Mouse (Mus musculus): ENCODE data around the gene Elavl2.
"Not testable (repeated sequence)": the region's sequence is repeated elsewhere in the genome, so short reads cannot be mapped to it uniquely, and the experiment has no call there.

Elavl2 gene

GRCm38 (mm10) chr4:91334177-91334576 lies 66.4 kb downstream of the Elavl2 start:
- DNase-seq (ENCODE audit: low read depth) = no peak

- DNase-seq (ENCODE audit: low read depth) = no peak
These were observed 89.8 kb downstream of the Elavl2 start for GRCm38 (mm10) chr4:91310801-91311200.

DNA sequence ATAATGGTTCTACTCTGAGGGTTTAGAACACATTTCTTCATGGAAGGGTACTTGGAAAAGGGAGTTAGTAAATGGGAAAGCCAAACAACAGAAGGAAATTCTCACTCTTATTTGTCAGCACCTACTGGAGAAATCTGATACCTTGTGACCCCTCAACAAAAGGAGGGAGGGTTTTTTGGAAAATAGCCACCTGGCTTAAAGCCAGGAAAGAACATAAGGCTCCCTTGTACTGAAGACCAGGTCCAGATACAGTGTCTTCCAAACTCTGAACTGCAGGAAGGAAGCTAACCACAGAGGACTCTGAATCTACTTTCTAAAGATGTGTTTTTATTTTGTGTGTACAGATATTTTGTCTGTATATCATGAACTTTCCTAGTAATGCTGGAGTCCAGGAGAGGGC lies 102.9 kb downstream of the Elavl2 start:
- DNase-seq (ENCODE audit: low read depth) = peak; percentile 46

GRCm38 (mm10) chr4:91295317-91295716 lies 105.3 kb downstream of the Elavl2 start:
- DNase-seq (ENCODE audit: low read depth) = peak; percentile 17

DNA sequence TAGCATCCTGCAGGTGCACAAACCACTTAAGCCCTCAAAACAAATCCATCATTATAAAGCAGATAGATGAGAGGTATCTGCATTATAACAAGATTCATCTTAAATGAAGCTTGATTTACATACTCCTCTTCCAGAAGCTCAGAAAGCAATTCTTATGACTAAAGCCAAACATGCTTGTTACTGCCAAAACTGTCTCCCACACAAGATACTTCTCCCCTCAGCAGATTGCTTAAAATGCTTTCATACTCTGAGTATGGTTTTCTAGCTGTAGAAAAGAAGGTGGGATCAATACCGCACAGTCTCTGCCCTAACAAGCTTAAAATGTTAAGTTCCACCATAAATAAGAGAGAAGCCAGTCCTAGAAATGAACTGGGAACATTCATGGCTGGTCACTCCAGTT lies 109.1 kb downstream of the Elavl2 start:
- DNase-seq (ENCODE audit: low read depth) = no peak

DNA sequence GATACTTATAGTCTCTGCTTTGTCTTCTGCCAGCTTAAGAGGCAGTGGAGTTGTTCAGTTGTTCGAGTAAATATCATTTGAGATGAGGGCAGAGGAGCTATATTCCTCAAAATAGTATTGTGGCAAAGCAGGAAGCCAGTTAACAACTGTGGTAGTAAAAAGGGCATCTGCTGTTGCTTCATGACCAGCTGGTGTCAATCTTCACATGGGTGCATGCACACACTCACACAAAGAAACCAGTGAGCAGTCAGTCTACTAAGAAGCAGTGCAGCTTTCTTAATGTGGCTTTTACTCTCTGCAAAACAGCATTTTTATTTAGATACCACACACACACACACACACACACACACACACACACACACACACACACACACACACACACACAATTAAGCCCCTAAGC lies 110.2 kb downstream of the Elavl2 start:
- no peak for DNase-seq (ENCODE audit: low read depth)

- peak; percentile 64 for DNase-seq (ENCODE audit: low read depth)
These were observed 111.4 kb downstream of the Elavl2 start for GRCm38 (mm10) chr4:91289151-91289550.

DNA sequence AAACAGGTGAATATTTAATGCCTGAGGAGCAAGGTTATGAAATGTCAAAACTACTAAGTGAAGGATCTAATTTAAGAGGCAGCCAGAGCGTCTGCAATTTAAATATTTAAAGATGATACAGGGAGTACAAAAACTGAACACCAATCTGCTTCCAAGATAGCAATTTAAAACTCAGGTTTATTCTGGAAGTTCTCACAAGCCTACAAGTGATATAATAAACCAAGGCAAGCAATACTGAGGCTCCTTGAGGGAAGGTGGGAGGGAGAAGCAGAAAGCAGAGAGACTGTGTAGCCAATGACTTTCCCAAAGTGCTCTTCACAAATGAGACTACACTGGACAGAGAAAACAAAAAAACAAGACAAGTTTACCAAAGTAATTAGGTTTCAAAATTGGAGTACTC lies 132.2 kb downstream of the Elavl2 start:
- no peak for DNase-seq (ENCODE audit: low read depth)

DNA sequence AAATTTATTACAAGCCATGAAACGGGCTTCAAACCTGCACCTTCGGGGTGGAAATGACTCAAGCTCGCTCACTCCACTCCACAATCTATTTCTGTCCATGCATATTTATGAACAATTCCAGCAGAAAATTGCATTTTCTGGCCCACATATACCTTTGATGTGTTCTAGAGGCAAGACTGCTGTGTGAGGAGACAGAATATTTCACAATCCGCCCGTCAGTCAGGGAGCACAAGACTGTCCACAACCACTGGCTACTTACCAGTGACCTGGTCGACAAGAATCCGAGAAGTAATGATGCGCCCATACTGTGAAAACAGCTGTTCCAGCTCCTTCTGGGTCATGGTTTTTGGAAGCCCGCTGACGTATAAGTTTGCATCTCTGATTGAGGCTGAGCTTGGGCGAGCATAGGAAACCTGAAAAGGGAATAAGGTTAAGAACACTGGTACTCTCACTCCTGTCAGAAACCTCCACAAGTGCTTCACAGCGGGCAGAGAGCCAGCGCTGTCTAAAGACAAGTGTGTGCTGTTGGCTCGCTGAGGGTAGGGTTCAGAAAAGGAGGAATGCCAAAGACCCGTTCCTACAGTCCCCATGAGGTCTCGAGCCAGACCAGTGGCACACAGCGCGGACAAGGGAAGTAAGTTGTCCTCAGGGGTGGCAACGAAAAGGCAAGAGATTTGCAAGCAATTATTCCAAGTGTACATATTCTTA lies 136.7 kb downstream of the Elavl2 start:
- peak; percentile 20 for DNase-seq (ENCODE audit: low read depth)

GRCm38 (mm10) chr4:91262839-91263238 lies 137.7 kb downstream of the Elavl2 start:
- no peak for DNase-seq (ENCODE audit: low read depth)

DNA sequence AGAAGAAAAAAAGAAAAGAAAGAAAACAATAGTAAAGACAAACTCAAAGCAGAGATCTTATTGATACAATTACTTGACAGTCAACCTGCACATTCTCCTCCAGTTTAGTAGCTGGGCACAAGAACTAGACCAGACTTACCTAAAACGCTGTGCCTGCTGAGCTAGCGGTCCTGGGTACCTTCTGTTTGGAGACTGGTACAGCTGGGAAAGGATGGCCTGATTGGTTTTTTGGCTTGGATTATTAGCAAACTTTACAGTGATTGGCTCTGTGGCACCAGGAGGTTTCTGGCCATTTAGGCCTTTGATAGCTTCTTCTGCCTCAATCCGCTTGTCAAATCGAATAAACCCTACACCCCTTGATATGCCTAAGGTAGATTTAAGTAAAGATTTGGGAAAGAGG lies 140.0 kb downstream of the Elavl2 start:
- DNase-seq (ENCODE audit: low read depth) = no peak

DNA sequence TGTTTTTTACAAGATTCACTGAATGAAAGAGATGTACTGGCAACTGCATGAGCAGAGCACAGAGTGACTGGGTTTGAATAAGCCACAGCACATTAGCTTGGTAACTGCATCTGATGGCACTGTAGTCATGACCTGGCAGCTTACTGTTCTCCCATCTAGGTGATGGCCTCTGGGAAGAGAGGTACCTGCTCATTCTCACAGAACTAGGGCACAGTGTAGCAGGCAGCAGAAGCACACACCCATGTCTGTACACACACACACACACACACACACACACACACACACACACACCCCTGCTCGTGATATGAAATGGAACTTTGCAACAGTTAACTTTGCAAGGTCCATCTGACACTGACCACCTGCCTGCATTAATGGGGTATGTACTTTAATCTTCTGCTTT lies 151.9 kb downstream of the Elavl2 start:
- DNase-seq (ENCODE audit: low read depth) = no peak

DNA sequence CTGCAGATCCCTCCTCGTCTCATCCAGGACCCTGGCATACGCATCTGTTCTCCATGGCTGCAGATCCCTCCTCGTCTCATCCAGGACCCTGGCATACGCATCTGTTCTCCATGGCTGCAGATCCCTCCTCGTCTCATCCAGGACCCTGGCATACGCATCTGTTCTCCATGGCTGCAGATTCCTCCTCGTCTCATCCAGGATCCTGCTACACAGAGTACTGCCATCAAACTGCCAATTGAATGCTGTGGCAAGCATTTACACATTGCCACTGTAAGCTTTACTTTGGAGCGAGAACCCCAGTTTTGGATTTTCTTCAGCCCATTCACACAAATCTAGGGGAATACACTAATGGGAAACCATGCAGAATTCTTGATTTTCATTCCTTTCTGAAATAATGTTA lies 155.4 kb downstream of the Elavl2 start:
- DNase-seq (ENCODE audit: low read depth) = not testable (repeated sequence)

DNA sequence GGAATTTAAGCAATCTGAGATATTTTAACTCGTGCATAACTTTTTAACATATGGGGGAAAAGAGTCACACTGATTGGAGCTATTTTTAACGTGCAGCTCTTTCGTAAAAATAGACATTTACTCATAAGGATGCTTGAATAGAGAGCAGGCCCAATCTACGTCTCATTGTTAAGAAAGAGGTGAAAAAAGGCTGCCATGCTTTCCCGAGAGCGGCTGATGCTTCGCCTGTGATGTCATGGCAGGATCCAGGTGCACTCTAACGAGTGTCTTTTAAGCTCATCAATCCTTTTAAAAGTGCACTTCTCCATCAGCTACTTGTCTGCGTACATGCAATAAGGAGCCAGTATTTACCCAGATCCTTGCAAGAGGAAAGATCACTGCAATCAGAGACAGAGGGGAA lies 156.0 kb downstream of the Elavl2 start:
- no peak for DNase-seq (ENCODE audit: low read depth)

GRCm38 (mm10) chr4:91243896-91244295 lies 156.7 kb downstream of the Elavl2 start:
- no peak for DNase-seq (ENCODE audit: low read depth)

GRCm38 (mm10) chr4:91238739-91239485 lies 161.7 kb downstream of the Elavl2 start:
- no peak for DNase-seq (ENCODE audit: low read depth)

GRCm38 (mm10) chr4:91236976-91237375 lies 163.6 kb downstream of the Elavl2 start:
- DNase-seq (ENCODE audit: low read depth) = no peak

GRCm38 (mm10) chr4:91234941-91235340 lies 165.6 kb downstream of the Elavl2 start:
- no peak for DNase-seq (ENCODE audit: low read depth)

- no peak for DNase-seq (ENCODE audit: low read depth)
These were observed 167.0 kb downstream of the Elavl2 start for GRCm38 (mm10) chr4:91233599-91233998.

- DNase-seq (ENCODE audit: low read depth) = peak; percentile 11
These were observed 170.1 kb downstream of the Elavl2 start for GRCm38 (mm10) chr4:91230439-91230863.

GRCm38 (mm10) chr4:91228341-91228740 lies 172.2 kb downstream of the Elavl2 start:
- no peak for DNase-seq (ENCODE audit: low read depth)

- DNase-seq (ENCODE audit: low read depth) = no peak
These were observed 176.8 kb downstream of the Elavl2 start for GRCm38 (mm10) chr4:91223811-91224210.

- DNase-seq (ENCODE audit: low read depth) = no peak
These were observed 181.3 kb downstream of the Elavl2 start for GRCm38 (mm10) chr4:91219322-91219721.

GRCm38 (mm10) chr4:91213917-91214316 lies 186.7 kb downstream of the Elavl2 start:
- DNase-seq (ENCODE audit: low read depth) = no peak

Measured in NIH3T3 (cell line).